Mouse (Mus musculus): ENCODE measurements around the gene Atf7. TPM values are rescaled to one million over a fixed set of nuclear protein-coding genes. Genes with fewer than 3 reads are reported as not detected.
"Not testable (repeated sequence)": the region's sequence is repeated elsewhere in the genome, so short reads cannot be mapped to it uniquely, and the experiment has no call there.

Atf7 gene
- 26.7 and 32.7 TPM in 2 replicates for polyA plus RNA-seq (2015; fragmentation: Nextera tagmentation; extraction: Ambion mirVana)

- peak; percentile 99 for ATAC-seq (replicated peaks; ENCODE audit: insufficient number of reproducible peaks, insufficient read depth, low FRiP score, low read depth)
- WGBS: under 1% methylated on average over 50 of the region's 51 CpGs
- no peaks in the 10 kb centered on the region for H3K36me3 ChIP-seq
- H3K9me3 ChIP-seq (replicated peaks): no peaks in the 10 kb centered on the region
- H3K4me2 ChIP-seq: peak within 1 kb of the TSS; percentile 84
- peak within 1 kb of the TSS; percentile 83 for H3K9ac ChIP-seq
- H3K4me3 ChIP-seq: peak within 1 kb of the TSS; percentile 88
- H3K27ac ChIP-seq: peak within 1 kb of the TSS; percentile 100
- no peaks in the 10 kb centered on the region for H3K27me3 ChIP-seq
- peaks cover 24% of the 10 kb centered on the region for H3K4me1 ChIP-seq (replicated peaks)
These were observed at the start of gene Atf7, which contains the start of gene Gm28047 for GRCm38 (mm10) chr15:102624970-102625686. TSS of gene Atf7 (minus strand) at chr15:102625464. TSS of gene Gm28047 (minus strand) at chr15:102625067.

- peak overlapping the region; percentile 97 for H3K27ac ChIP-seq
- peaks cover 30% of the 10 kb centered on the region for H3K4me1 ChIP-seq (replicated peaks)
- no peaks in the 10 kb centered on the region for H3K27me3 ChIP-seq
- H3K4me2 ChIP-seq: peak overlapping the region; percentile 76
- WGBS: 3% methylated on average over 10 of the region's 10 CpGs
- H3K36me3 ChIP-seq: no peaks in the 10 kb centered on the region
- no peak overlapping the region for H3K9ac ChIP-seq
- H3K4me3 ChIP-seq: peak overlapping the region; percentile 35
- no peaks in the 10 kb centered on the region for H3K9me3 ChIP-seq (replicated peaks)
- peak; percentile 27 for ATAC-seq (replicated peaks; ENCODE audit: insufficient number of reproducible peaks, insufficient read depth, low FRiP score, low read depth)
These were observed 48.3 kb upstream of the Atf7 start for GRCm38 (mm10) chr15:102673548-102673947.

- ATAC-seq (replicated peaks; ENCODE audit: insufficient number of reproducible peaks, insufficient read depth, low FRiP score, low read depth): no peak
- peak within 1 kb of the TSS; percentile 97 for H3K27ac ChIP-seq
- WGBS: 4% methylated on average over 37 of the region's 37 CpGs
- H3K4me1 ChIP-seq (replicated peaks): peaks cover 32% of the 10 kb centered on the region
- H3K4me3 ChIP-seq: peak within 1 kb of the TSS; percentile 54
- peak within 1 kb of the TSS; percentile 73 for H3K9ac ChIP-seq
- H3K9me3 ChIP-seq (replicated peaks): no peaks in the 10 kb centered on the region
- peaks cover 6% of the 10 kb centered on the region for H3K36me3 ChIP-seq
- no peaks in the 10 kb centered on the region for H3K27me3 ChIP-seq
- peak within 1 kb of the TSS; percentile 76 for H3K4me2 ChIP-seq
These were observed 47.2 kb upstream of the Atf7 start, which contains the start of gene Atp5g2 for GRCm38 (mm10) chr15:102672215-102673071. TSS of gene Atp5g2 (minus strand) at chr15:102672352.

- Histone ChIP-seq H3K9me3 (replicated peaks) (no peaks in the 10 kb centered on the region), H3K4me3 (peak overlapping the region; percentile 54), H3K4me1 (replicated peaks) (peaks cover 32% of the 10 kb centered on the region), H3K27ac (peak overlapping the region; percentile 97), H3K4me2 (peak overlapping the region; percentile 76), H3K36me3 (peaks cover 13% of the 10 kb centered on the region), H3K27me3 (no peaks in the 10 kb centered on the region), H3K9ac (peak overlapping the region; percentile 73)
- peak; percentile 64 for ATAC-seq (replicated peaks; ENCODE audit: insufficient number of reproducible peaks, insufficient read depth, low FRiP score, low read depth)
- under 1% methylated on average over 34 of the region's 34 CpGs for WGBS
These were observed 46.5 kb upstream of the Atf7 start for GRCm38 (mm10) chr15:102671721-102672214.

- no peaks in the 10 kb centered on the region for H3K27me3 ChIP-seq
- H3K36me3 ChIP-seq: peaks cover 19% of the 10 kb centered on the region
- under 1% methylated on average over 53 of the region's 53 CpGs for whole genome bisulfite sequencing
- H3K4me1 ChIP-seq (replicated peaks): peaks cover 32% of the 10 kb centered on the region
- no peaks in the 10 kb centered on the region for H3K9me3 ChIP-seq (replicated peaks)
- peak overlapping the region; percentile 86 for H3K9ac ChIP-seq
- peak overlapping the region; percentile 97 for H3K27ac ChIP-seq
- H3K4me3 ChIP-seq: peak overlapping the region; percentile 70
- H3K4me2 ChIP-seq: peak overlapping the region; percentile 77
- ATAC-seq (replicated peaks; ENCODE audit: insufficient number of reproducible peaks, insufficient read depth, low FRiP score, low read depth): peak; percentile 90
These were observed 45.7 kb upstream of the Atf7 start for GRCm38 (mm10) chr15:102670767-102671575.

GRCm38 (mm10) chr15:102670281-102670680 is 45.0 kb upstream of the Atf7 start:
- H3K9me3 ChIP-seq (replicated peaks): no peaks in the 10 kb centered on the region
- H3K36me3 ChIP-seq: peaks cover 24% of the 10 kb centered on the region
- no peak for ATAC-seq (replicated peaks; ENCODE audit: insufficient number of reproducible peaks, insufficient read depth, low FRiP score, low read depth)
- H3K4me2 ChIP-seq: peak overlapping the region; percentile 77
- peak overlapping the region; percentile 86 for H3K9ac ChIP-seq
- 8% methylated on average over 6 of the region's 6 CpGs for WGBS
- H3K4me3 ChIP-seq: peak overlapping the region; percentile 70
- H3K4me1 ChIP-seq (replicated peaks): peaks cover 34% of the 10 kb centered on the region
- H3K27me3 ChIP-seq: no peaks in the 10 kb centered on the region
- peak overlapping the region; percentile 97 for H3K27ac ChIP-seq

GRCm38 (mm10) chr15:102669571-102669970 is 44.3 kb upstream of the Atf7 start:
- H3K4me2 ChIP-seq: peak overlapping the region; percentile 77
- H3K9ac ChIP-seq: no peak overlapping the region
- peak overlapping the region; percentile 0; the same call in 1 of the 2 replicates for H3K4me3 ChIP-seq
- H3K36me3 ChIP-seq: peaks cover 31% of the 10 kb centered on the region
- no peaks in the 10 kb centered on the region for H3K9me3 ChIP-seq (replicated peaks)
- 85% methylated on average over 8 of the region's 8 CpGs for WGBS
- H3K27me3 ChIP-seq: no peaks in the 10 kb centered on the region
- no peak for ATAC-seq (replicated peaks; ENCODE audit: insufficient number of reproducible peaks, insufficient read depth, low FRiP score, low read depth)
- H3K27ac ChIP-seq: no peak overlapping the region
- H3K4me1 ChIP-seq (replicated peaks): peaks cover 34% of the 10 kb centered on the region

- no peak overlapping the region for H3K4me3 ChIP-seq
- H3K27ac ChIP-seq: peak overlapping the region; percentile 35; the same call in 1 of the 2 replicates
- no peak for ATAC-seq (replicated peaks; ENCODE audit: insufficient number of reproducible peaks, insufficient read depth, low FRiP score, low read depth)
- WGBS: 44% methylated on average over 4 of the region's 4 CpGs
- H3K36me3 ChIP-seq: peaks cover 58% of the 10 kb centered on the region
- H3K4me2 ChIP-seq: no peak overlapping the region
- no peaks in the 10 kb centered on the region for H3K27me3 ChIP-seq
- H3K9ac ChIP-seq: no peak overlapping the region
- H3K9me3 ChIP-seq (replicated peaks): no peaks in the 10 kb centered on the region
- H3K4me1 ChIP-seq (replicated peaks): peaks cover 12% of the 10 kb centered on the region; the same call in 1 of the 2 replicates
These were observed 40.2 kb upstream of the Atf7 start for GRCm38 (mm10) chr15:102665494-102665893.

- ATAC-seq (replicated peaks; ENCODE audit: insufficient number of reproducible peaks, insufficient read depth, low FRiP score, low read depth): no peak
- H3K9ac ChIP-seq: no peak overlapping the region
These were observed 38.6 kb upstream of the Atf7 start for GRCm38 (mm10) chr15:102663825-102664224.

GRCm38 (mm10) chr15:102662601-102663000 is 37.3 kb upstream of the Atf7 start:
- WGBS: 80% methylated on average over 1 of the region's 2 CpGs
- H3K9ac ChIP-seq; H3K9me3 ChIP-seq (replicated peaks); H3K27me3 ChIP-seq; H3K4me3 ChIP-seq; H3K4me2 ChIP-seq; ATAC-seq (replicated peaks; ENCODE audit: insufficient number of reproducible peaks, insufficient read depth, low FRiP score, low read depth); H3K4me1 ChIP-seq (replicated peaks); H3K27ac ChIP-seq: not testable (repeated sequence)
- H3K36me3 ChIP-seq: peaks cover 53% of the 10 kb centered on the region

More at GRCm38 (mm10) chr15:102663825-102664224, 38.6 kb upstream of the Atf7 start:
- no peak overlapping the region for H3K4me2 ChIP-seq
- H3K4me3 ChIP-seq: no peak overlapping the region
- peaks cover 58% of the 10 kb centered on the region for H3K36me3 ChIP-seq
- no peaks in the 10 kb centered on the region for H3K27me3 ChIP-seq
- no peaks in the 10 kb centered on the region for H3K9me3 ChIP-seq (replicated peaks)
- no peak overlapping the region for H3K27ac ChIP-seq
- 0 out of 2 replicates have a peak, but pooled peaks cover 4% of the 10 kb centered on the region for H3K4me1 ChIP-seq (replicated peaks)
- 92% methylated on average over 8 of the region's 8 CpGs for WGBS
